Mouse (Mus musculus) midbrain, postnatal 0 days (tissue): ENCODE results near the gene Atf2. TPM values are rescaled to one million over a fixed set of nuclear protein-coding genes. Genes with fewer than 3 reads are reported as not detected.
A peak's percentile ranks its signal among the peaks of the same experiment; 100 is the strongest.

ENCODE experiments used
- ATAC-seq: fragments of 200-750 bp; cut with Nextera tagmentation; 2 replicates; pipeline ENCODE4 v1.8.0; 2017; ENCODE audit warnings: moderate number of reproducible peaks, mild to moderate bottlenecking, moderate TSS enrichment, moderate library complexity; ENCODE audit not compliant: low FRiP score
- DNase-seq: peaks from one replicate; pipeline ENCODE4 v3.0.0-alpha.2; 2015; ENCODE audit warnings: low spot score
- H3K27ac ChIP-seq: fragments of 300-500 bp; sonication (generic); 2 replicates; pipeline ENCODE4 v1.5.1; 2014; ENCODE audit warnings: low read depth, mild to moderate bottlenecking, low read length, mixed read lengths
- H3K27me3 ChIP-seq: fragments of 300-500 bp; sonication (generic); 2 replicates; pipeline ENCODE4 v1.6.1; 2014; ENCODE audit warnings: low read length, control low read depth, mixed read lengths; ENCODE audit not compliant: insufficient read depth
- H3K36me3 ChIP-seq: fragments of 300-500 bp; sonication (generic); 2 replicates; pipeline ENCODE4 v1.6.1; 2014; ENCODE audit warnings: low read length, control low read depth, mixed read lengths; ENCODE audit not compliant: insufficient read depth
- H3K4me1 ChIP-seq: fragments of 300-500 bp; sonication (generic); 2 replicates; pipeline ENCODE4 v1.6.1; 2014; ENCODE audit warnings: mild to moderate bottlenecking, control low read depth, antibody characterized with exemption, low read length, mixed read lengths; ENCODE audit not compliant: insufficient read depth
- H3K4me2 ChIP-seq: fragments of 300-500 bp; sonication (generic); 2 replicates; pipeline ENCODE4 v1.6.1; 2014; ENCODE audit warnings: low read depth, mild to moderate bottlenecking, low read length, mixed read lengths; ENCODE audit not compliant: poor library complexity, severe bottlenecking
- H3K4me3 ChIP-seq: fragments of 300-500 bp; sonication (generic); 2 replicates; pipeline ENCODE4 v1.5.1; 2014; ENCODE audit warnings: low read depth, mild to moderate bottlenecking, low read length, moderate library complexity
- H3K9ac ChIP-seq: fragments of 300-500 bp; sonication (generic); replicated peaks from 2 replicates; pipeline ENCODE4 v1.6.1; 2014; ENCODE audit warnings: mild to moderate bottlenecking, low read length, moderate library complexity, mixed read lengths; ENCODE audit not compliant: poor library complexity, severe bottlenecking
- H3K9me3 ChIP-seq: fragments of 300-500 bp; sonication (generic); 2 replicates; pipeline ENCODE4 v1.6.1; 2016; ENCODE audit warnings: low read length, control low read depth
- CTCF ChIP-seq: IDR thresholded peaks from 2 replicates; pipeline ENCODE4 v1.5.1; 2016; ENCODE audit warnings: antibody characterized with exemption, mild to moderate bottlenecking
- WGBS: fragments of 180-500 bp; shearing (Covaris S2); extraction: QIAGEN DNeasy Blood & Tissue Kit; methylation state at CpG from one replicate; pipeline ENCODE4 v1.1.7; 2014; 5-methylcytosine and 5-hydroxymethylcytosine counted together
- polyA plus RNA-seq: library from polyadenylated mRNA; unstranded; fragments of >200 nt; fragmentation: Nextera tagmentation; extraction: Ambion mirVana; gene quantifications from 2 replicates; pipeline ENCODE4 v1.2.1, GENCODE M21; 2015
- total RNA-seq: library from RNA; depleted of rRNA; stranded (reverse); fragments of >200 nt; gene quantifications from 2 replicates; pipeline ENCODE4 v1.2.3, GENCODE M21; 2014; rRNA removed

Atf2 gene
- total RNA-seq = 82.3 and 101 TPM in 2 replicates
- polyA plus RNA-seq = 76.8 and 90.6 TPM in 2 replicates

DNA sequence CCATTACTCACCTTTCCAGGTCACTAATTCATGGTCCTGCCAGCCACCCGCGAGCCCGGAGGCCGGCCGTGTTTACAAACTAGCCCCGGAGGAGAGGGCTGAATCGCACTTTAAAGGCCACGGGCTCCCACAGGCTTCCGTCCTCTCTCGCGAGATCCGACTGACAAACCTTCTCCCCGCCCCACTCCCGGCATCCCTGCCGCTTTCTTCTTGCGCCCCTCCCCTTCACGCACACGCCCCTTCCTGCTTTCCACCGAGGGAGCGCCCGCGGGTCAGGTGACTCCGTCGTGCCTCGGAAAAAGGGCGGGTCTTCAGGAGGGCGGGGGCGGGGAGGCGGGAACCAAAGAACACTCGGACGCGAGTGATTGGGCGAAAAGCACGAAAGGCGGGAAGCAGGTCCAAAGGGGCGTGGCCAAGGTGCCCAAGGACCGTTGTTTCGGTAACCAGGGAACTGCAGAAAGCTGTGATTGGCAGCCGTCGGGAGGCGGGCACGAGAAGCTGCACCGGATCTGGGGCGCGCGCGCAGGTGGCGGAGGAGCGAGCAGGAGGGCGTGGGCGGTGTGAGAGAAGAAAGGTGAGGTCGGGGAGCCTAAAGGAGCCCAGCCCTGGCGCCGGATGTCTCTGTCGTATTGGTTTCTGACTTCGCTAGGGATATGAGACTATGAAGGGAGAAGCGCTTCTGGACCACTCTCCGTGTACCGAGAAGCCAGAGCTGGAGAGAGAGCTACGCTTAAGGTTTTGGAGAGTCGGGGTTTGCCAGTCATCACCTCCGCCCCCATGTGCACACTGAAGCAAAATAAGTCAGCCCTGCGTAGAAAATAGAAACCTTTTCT lies at the start of gene Atf2:
Gene Atf2 (minus strand): TSS at position 176 of the 833 bp plus-strand sequence.
- ATAC-seq = peak; percentile 97
- no peak for TF ChIP-seq CTCF
- no peaks in the 10 kb centered on the region for H3K27me3 ChIP-seq

DNA sequence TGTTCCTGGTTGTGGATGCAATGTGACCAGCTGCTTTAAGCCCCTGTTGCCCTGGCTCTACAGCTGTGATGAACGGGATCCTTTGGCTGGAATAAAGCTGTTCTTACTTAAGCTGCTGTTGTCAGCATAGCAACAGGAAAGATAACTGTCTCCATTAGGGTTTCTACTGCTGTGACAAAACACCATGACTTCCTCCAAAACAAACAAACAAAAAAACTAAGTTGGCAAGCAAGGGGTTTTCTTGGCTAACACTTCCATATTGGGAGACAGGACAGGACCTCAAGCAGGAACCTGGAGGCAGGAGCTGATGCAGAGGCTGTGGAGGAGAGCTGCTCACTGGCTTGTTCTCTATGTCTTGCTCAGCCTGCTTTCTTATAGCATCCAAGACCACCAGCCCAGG lies 48.8 kb upstream of the Atf2 start:
- H3K27ac ChIP-seq = no peak overlapping the region
- no peaks in the 10 kb centered on the region for H3K4me1 ChIP-seq
- H3K4me3 ChIP-seq = no peak overlapping the region
- H3K9ac ChIP-seq = no peak overlapping the region
- no peak for DNase-seq
- TF ChIP-seq CTCF = no peak
- no peaks in the 10 kb centered on the region for H3K27me3 ChIP-seq
- WGBS = 43% methylated on average over 1 of the region's 1 CpGs
- no peak overlapping the region for H3K4me2 ChIP-seq
- no peaks in the 10 kb centered on the region for H3K9me3 ChIP-seq
- H3K36me3 ChIP-seq = no peaks in the 10 kb centered on the region
- ATAC-seq = no peak

More for the DNA sequence above, at the start of gene Atf2:
- Histone ChIP-seq H3K36me3 (no peaks in the 10 kb centered on the region), H3K4me3 (peak within 1 kb of the TSS; percentile 97), H3K27ac (peak within 1 kb of the TSS; percentile 90), H3K9me3 (no peaks in the 10 kb centered on the region), H3K4me2 (peak within 1 kb of the TSS; percentile 77), H3K9ac (peak within 1 kb of the TSS; percentile 97), H3K4me1 (no peaks in the 10 kb centered on the region)
- peak; percentile 100 for DNase-seq
- under 1% methylated on average over 63 of the region's 63 CpGs for WGBS

DNA sequence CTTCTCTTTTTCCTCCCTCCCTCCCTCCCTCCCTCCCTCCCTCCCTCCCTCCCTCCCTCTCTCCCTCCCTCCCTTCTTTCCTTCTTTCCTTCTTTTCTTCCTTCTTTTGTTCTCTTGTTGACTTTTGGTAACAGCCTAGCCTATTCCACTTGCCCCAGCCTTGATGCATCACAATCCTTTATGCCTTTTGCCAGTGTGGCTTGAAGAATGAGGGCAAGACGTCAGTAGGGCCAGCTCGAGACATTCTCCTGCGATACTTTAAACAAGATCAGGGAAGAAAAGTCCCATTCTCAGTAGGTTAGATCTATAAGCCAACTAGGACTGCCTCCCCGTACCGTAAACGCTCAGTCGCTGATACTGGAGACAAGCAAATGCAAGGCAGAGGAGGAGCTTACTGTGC lies 48.0 kb upstream of the Atf2 start:
- WGBS = 85% methylated on average over 7 of the region's 7 CpGs
- ATAC-seq (no peak), DNase-seq (no peak)
- no peak for TF ChIP-seq CTCF
- Histone ChIP-seq H3K9ac (no peak overlapping the region), H3K27ac (no peak overlapping the region), H3K4me3 (no peak overlapping the region), H3K27me3 (no peaks in the 10 kb centered on the region), H3K4me2 (no peak overlapping the region), H3K36me3 (no peaks in the 10 kb centered on the region), H3K4me1 (no peaks in the 10 kb centered on the region), H3K9me3 (no peaks in the 10 kb centered on the region)

DNA sequence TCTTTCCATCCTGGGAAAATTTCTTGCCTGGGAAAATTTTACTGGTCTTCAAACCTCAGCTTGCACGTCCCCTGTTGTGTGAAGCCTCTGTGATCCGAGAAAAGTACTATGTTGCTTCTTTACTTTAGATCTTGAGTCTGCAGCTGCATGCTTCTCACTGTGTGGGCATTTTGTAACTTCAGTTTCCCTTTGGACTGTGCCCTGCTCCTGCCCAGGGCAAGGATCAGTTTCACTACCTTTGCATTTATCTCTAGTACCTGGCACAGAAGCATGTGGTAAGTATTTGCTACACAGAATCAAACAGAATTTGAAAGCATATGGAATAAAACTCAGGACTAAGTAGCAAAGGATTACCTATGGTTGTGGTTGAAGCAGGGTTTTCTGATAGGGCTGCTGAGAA lies 46.5 kb upstream of the Atf2 start:
- Histone ChIP-seq H3K9ac (no peak overlapping the region), H3K27ac (no peak overlapping the region), H3K27me3 (no peaks in the 10 kb centered on the region), H3K36me3 (no peaks in the 10 kb centered on the region), H3K4me2 (no peak overlapping the region), H3K4me1 (no peaks in the 10 kb centered on the region), H3K4me3 (no peak overlapping the region), H3K9me3 (no peaks in the 10 kb centered on the region)
- no peak for ATAC-seq
- 74% methylated on average over 2 of the region's 2 CpGs for WGBS
- no peak for DNase-seq
- TF ChIP-seq CTCF = no peak

DNA sequence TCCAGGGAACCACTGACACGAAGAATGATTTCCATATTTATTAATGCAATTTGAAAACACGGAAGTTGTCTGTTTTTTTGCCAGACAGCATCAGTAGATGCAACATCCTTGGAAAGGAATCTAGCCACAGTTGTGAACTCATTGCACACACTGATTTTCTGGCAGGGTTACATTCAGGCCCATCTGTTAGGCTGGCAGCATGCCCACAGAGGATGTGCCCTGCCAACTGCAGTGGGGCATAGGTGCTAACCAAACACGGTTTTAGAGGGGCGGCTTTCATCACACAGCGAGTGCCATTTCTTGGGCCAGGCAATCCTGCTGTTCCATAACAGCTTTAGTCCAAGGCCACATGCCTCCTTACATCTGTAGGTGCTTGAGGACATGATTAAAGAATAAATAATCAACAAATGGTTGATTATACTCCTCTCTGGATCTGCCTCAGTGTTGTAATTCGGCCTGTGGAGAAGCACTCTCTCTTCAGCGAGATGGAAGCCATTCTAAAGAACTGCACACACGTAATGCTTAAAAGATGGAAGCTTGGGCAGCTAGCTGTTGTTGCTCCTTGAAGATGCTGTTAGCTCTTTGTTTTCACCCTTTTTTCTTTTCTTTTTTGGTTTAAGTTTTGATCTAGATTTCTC lies 40.4 kb upstream of the Atf2 start:
- H3K27ac ChIP-seq = no peak overlapping the region
- H3K4me1 ChIP-seq = no peaks in the 10 kb centered on the region
- peak; percentile 84 for DNase-seq
- H3K4me2 ChIP-seq = no peak overlapping the region
- 66% methylated on average over 8 of the region's 8 CpGs for WGBS
- no peak; the same call in 1 of the 2 replicates for ATAC-seq
- no peak overlapping the region for H3K9ac ChIP-seq
- H3K27me3 ChIP-seq = no peaks in the 10 kb centered on the region
- no peak for TF ChIP-seq CTCF
- no peaks in the 10 kb centered on the region for H3K9me3 ChIP-seq
- no peak overlapping the region for H3K4me3 ChIP-seq
- no peaks in the 10 kb centered on the region for H3K36me3 ChIP-seq

DNA sequence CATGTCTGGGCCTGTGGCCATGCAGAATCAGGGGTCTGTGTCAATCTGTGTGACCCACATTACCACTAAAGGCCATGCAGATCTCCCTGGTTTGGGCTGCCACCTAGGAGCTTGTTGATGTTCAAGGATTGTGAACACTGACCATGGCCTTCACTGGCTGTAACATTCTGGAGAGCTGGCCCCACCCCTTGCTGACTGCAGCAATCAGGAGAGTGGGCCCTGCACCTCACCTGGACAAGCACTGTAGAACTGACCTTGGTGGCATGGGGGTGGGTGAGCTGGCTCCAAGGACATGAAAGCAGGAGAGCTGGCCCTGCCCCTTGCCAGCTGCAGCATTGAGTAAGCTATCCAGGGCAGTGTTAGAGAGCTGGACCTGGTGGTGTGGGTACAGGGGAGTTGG lies 35.3 kb upstream of the Atf2 start:
- no peaks in the 10 kb centered on the region for H3K9me3 ChIP-seq
- DNase-seq (no peak), ATAC-seq (no peak)
- H3K9ac ChIP-seq = no peak overlapping the region
- no peak overlapping the region for H3K27ac ChIP-seq
- no peaks in the 10 kb centered on the region for H3K36me3 ChIP-seq
- no peak overlapping the region for H3K4me2 ChIP-seq
- no peak overlapping the region for H3K4me3 ChIP-seq
- no peaks in the 10 kb centered on the region for H3K27me3 ChIP-seq
- TF ChIP-seq CTCF = no peak
- no peaks in the 10 kb centered on the region for H3K4me1 ChIP-seq
